Mouse (Mus musculus) left cerebral cortex, postnatal 10 days (tissue): ENCODE data around the gene Triap1. TPM values are rescaled to one million over a fixed set of nuclear protein-coding genes. Genes with fewer than 3 reads are reported as not detected.
A peak's percentile ranks its signal among the peaks of the same experiment; 100 is the strongest.

Experiments
- DNase-seq, 2 experiments: peaks; one replicate each; pipeline ENCODE4 v3.0.0; 2021 to 2022; ENCODE audit warnings: low spot score in 2 of 2, mixed read lengths in 1 of 2; ENCODE audit errors: extremely low spot score in 1 of 2
- intact Hi-C: fragments of 180-260 bp; cut with DNase I; formaldehyde crosslinking; loops from one replicate; pipeline ENCODE4 v1.15.1; 2025
- total RNA-seq, 2 experiments: library from RNA; stranded (reverse); gene quantifications; 2 replicates each; pipeline ENCODE4 v1.2.3; 2021

The Triap1 gene
- total RNA-seq, 2 experiments from 2014 or later, result 30.3 to 32.8 TPM

DNA sequence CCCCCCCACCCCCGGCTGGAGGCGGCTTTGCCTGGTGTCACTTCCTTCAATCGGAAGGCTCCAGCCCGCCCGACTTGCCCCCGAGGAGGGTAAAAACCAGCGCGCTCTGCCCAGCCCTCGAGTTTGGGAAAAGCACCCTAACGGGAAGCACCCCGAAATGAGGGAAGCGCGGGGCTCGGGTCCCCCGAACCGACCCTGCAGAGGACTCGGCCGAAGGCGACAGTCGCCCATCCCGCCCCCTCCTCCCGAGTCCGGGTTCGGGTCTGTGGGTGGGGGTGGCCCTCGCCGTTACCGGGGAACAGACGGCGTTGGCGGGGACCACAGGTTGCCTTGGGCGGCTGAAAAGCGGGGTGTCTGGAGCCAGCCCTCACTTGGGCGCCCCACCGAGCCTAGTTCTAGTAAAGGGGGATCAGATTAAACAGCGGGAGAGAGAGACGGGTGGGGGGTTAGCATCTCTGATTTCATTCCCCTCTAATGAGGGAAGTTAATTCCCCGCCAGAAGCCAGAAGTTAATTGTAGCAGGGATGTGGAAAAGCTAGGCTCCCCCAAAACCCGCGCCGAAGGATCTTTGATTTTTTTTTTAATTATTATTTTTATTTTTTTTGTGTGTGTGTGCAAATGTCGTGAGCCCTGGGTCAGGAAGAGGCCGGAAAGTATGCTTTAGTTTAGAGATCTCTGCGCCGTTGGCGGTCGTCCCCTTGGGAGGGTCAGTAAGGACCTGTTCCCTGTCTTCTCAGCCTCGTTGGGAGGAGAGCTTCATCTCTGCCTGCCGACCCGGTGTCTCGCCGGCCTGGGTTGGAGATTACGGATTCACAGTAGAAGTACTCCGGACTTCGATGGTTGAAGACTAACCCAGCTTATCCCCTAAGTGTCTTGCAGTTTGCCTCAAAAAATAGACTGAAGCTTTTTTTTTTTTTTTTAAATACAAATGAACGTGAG lies 13.1 kb upstream of the Triap1 start:
- DNase-seq, result peak in 1 of 2 experiments; percentile 71
- intact Hi-C loops, result no loop called here

DNA sequence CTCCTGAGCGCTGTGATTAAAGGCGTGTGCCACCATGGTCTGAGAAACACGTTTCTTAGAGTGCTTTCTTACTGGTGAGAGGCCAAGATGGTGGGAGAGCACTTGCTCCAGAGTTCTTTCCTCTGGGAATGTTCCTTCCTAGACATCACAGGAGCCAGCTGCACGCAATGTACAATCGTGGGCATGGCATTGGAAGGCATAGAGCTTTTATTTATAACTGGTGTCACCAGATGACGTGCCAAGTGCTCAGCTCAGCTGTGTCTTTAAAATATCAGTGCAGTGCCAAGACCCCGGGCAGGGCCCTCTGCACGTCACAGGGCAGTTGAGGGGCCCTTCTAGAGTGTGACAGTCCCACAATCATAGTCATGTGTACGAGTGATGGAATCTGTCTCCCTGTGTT lies 10.1 kb upstream of the Triap1 start:
- no peak for DNase-seq
- intact Hi-C loops, result loop anchor here (5.0 kb wide), 1 partner anchor 34 kb away; no protein-coding TSS in a partner anchor

DNA sequence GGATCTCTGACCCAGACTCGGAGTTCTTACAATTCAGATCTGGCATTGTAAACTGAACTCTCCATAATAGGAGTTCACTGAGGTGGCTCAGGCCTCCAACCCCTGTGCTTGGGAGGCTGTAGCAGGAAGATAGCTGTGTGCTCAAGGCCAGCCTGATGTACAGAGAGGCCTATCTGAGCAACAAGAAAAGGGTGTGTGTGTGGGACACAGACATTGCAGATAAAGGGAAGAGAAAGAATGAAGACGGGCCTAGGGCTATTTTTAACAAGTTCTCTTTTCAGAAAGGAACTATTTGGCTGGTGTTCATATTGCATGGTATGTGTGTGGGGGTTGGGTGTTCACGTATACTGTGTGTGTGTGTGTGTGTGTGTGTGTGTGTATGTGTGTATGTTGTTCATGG lies 7.4 kb upstream of the Triap1 start:
- intact Hi-C loops, result loop anchor here (5.0 kb wide), 1 partner anchor 36 kb away; no protein-coding TSS in a partner anchor
- DNase-seq, result no peak

DNA sequence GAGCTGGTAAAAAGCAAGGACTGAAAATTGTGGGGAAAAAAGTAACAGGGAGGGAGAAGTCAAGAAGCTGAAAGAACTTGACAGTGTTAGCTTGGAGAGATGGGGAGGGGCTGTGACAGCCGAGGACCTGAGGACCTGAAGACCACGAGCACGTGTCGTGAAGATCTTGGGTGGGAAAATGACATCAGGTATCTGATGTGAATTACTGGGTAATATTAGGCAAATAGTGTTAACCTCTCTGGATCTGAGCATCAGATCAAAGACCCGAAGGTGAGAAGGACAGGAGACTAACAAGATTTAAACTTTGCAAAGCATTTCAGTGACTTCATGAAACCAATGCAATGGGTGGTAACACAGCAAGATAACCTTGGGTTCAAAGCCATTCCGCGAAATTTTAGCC lies 1.0 kb upstream of the Triap1 start:
- intact Hi-C loops, result no loop called here
- no peak for DNase-seq

DNA sequence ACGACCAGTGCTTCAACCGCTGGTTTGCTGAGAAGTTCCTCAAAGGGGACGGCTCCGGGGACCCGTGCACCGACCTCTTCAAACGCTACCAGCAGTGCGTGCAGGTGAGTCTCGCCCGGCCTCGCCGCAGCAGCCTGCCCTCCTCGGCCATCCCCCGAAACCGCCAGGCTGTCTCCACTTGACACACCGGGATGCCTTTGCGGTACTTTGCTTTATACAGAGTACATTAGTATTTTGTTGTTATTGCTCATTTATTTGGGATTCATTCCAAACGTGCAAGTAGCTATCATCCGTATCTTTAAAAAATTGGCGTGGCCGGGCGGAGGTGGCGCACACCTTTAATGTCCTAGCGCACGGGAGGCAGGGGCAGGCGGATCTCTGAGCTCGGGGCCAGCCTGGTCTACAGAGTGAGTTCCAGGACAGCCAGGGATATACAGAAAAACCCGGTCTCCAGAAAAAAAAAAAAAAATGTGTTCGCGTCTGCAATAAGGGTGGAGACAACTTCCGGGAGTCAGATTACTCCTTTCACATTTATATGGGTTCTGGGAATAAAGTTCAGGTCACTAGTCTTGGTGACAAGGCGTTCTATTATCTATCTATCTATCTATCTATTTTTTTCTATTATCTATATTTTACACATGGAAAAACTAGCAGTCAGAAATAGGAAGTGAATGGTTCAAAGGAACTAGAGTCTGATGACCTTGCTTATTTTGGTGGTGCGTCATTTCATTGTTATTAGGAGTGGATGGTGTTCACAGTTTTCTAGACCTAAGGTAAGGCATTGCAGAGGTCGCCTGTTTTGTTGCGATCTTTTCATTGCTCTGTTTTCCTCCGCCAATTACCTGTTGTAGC lies 515 bp downstream of the Triap1 start:
- intact Hi-C loops, result no loop called here

DNA sequence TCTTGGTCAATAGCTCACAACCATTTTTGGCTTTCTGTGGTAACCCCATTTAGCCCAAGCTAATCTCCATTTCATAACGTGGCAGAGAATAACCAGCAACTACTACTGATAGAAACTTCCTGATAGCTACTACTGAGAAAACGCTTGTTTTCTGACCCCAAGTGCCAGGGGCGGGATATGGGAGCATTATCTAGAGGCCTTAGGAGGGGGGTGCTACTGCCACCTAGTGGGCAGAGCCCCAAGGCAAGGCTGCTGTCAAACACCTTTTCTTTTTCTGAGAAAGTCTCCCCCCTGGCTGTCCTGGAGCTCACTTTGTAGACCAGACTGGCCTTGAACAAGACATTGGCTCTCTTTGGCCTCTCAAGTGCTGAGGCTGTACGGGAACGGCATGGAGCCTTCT lies 6.5 kb downstream of the Triap1 start:
- peak; percentile 56 to 84 for DNase-seq
- intact Hi-C loops, result loop anchor here (5.0 kb wide), 1 partner anchor 45 kb away; the partner anchor contains the start of gene Dynll1

More for the DNA sequence above, 515 bp downstream of the Triap1 start:
- DNase-seq, result no peak

DNA sequence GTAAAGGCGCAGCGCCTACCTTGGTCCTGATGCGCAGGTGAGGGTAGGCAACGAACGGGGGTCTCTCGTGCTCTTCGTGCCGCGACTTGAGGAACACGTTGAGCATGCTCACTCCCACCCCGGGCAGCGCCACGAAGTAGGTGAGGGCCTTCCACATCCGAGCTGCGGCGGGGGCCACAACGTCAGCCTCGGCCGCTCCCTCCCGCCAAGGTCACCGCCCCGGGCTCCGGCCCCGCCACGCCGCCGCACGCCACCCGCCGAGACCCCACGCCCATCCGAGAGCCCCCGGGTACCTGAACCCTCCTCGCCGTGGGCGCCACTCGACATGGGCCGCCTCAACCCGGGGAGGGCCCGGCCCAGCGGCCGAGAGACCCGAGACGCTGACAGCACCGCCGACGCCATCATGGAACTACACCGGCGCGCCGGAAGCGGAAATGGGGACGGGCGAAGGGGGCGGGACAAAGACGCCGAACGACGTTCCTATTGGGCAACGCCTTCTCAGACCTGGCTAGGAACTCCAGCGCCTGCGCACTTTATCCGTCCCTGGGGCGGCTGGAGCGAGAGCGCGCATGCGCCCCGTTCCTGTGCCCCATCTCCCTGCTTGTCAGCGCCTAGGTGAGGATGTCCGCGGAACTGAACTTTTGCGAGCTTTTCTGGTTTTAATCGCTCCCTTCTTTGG lies 7.7 kb downstream of the Triap1 start, which contains the start of gene Cox6a1:
Gene Cox6a1, minus strand, starts transcription at position 436 of the 679 bp plus-strand sequence.
- intact Hi-C loops, result loop anchor here (5.0 kb wide), 1 partner anchor 46 kb away; the partner anchor contains the start of gene Dynll1
- DNase-seq, result peak; percentile 97 to 98

DNA sequence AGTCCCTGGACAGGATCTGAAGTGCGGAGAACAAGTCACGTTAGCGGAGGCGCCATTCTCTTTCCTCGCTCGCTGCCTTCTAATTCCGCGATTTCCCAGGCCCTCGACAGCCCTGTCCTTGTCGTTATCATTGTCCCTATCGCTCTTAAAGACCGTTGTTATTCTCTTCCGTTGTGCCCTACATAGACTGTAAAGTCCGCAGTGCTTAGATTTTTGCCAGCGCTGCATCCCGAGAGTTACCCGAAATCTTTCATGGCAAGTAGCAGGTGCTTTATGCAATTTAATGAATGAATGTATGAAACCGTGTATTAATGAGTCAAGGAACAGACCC lies 8.2 kb downstream of the Triap1 start:
- DNase-seq, result no peak
- intact Hi-C loops, result loop anchor here (5.0 kb wide), 1 partner anchor 47 kb away; the partner anchor contains the start of gene Dynll1

DNA sequence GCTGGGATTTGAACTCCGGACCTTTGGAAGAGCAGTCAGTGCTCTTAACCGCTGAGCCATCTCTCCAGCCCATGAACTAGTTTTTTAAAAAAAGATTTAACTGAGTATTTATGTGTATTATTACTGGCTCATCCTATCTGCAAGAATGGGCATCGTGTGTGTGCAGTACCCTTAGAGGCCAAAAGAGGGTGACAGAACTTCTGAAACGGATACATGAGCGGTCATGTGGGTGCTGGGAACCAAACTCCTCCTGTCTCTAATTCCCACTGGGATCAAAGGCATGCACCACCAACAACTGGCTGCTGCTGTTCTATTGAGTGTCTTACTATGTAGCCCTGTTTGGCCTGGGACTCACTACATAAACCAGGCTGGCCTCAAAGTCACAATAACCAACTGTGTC lies 10.3 kb downstream of the Triap1 start:
- DNase-seq, result no peak
- intact Hi-C loops, result no loop called here

DNA sequence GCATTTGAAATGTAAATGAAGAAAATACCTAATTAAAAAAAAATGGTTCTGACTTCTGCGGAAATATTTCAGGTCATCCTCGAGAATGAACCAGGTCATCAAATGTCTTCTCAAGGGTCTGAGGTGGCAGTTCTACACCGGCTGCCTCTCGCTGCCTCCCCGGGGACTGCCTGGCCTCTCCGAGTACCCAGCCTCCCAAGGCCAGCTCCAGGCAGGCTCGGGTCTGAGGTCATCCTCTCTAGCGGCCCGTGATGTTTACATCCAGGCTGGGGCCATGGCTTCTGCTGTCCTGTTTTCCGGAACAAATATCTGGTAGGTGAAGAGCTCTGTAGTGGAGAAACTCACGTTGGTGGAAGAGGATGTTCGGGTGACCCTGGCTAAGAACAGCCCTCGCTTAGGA lies 14.0 kb downstream of the Triap1 start:
- intact Hi-C loops, result no loop called here
- DNase-seq, result no peak

DNA sequence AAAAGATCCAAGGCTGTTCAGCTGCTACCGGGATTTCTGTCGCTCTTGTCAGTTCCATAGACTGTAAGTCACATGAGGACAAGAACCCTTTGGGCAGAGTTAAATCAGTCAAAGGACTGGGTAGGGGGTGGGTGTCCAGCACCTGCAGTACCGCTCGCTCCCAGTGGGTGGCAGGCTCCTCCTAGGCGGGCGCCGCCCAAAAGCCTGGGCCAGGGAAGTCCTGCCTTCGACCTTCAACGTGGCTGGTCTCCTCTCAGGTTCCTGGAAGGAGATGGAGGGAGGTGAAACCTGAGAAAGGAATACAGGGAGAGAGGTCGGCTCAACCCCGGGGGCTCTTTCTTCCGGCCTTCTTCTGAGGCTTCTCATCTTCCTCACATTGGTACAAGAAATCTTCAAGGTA lies 17.8 kb downstream of the Triap1 start:
- DNase-seq, result peak; percentile 62 to 85
- intact Hi-C loops, result loop anchor here (2.0 kb wide), 1 partner anchor 82 kb away; no protein-coding TSS in a partner anchor

DNA sequence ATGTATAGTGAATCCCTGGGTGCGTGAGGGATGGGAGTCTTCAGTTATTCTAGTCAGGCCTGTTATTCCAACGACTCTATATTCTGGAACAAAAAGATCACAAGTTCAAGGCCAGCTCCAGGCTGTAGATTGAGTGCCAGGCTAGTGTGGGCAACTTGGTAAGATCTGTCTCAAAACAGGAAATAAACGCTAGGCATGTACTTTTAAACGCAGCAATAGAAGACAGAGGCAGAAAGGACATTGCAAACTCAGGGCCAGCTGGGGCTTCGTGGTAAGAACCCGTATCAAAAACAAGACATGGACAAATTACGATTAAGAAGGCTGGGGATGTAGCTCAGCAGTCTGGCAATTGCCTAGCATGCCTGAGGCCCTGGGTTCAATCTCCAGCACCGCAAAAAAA lies 18.4 kb downstream of the Triap1 start:
- DNase-seq, result no peak
- intact Hi-C loops, result loop anchor here (2.0 kb wide), 1 partner anchor 81 kb away; no protein-coding TSS in a partner anchor

DNA sequence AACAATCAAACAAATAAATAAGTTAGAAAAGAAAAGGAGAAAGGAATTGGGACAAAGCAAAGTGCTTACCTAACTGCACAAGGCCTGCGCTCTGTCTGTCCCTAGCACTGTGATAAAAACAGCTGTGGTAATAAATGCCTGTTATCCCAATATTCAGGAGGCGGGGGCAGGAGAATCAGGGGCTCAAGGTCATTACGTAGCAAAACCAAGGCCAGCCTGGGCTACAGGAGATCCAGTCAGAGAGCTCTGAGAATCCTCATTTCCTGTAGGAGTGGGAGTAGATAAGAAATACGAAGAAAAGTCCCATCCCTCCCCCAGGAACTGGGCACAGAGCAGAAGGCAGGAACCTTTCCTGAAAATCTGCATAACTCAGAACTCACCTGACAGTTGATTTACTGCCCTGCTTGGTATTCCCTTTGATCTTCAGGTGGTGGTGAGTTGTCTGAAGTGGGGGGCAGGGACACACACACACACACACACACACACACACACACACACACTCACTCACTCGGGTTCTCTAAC lies 18.9 kb downstream of the Triap1 start:
- intact Hi-C loops, result loop anchor here (2.0 kb wide), 1 partner anchor 81 kb away; no protein-coding TSS in a partner anchor

DNA sequence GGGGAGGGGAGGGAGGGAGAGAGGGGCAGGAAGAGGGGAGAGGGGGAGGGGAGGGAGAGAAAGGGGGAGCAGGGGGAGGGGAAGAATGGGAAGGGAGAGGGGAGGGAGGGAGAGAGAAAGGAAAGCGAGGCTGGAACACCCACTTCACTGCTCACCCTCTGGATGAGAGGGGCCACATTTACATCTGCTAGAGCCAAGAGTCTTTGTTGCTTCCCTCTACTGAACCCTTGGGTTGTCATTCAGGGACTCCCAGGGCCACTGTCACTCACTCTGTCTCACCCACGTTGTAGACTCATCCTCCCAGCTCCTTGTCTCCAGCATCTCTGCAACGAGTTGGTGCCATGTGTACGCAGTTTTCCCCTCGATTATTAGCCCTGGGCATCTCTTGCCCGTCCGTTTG lies 21.2 kb downstream of the Triap1 start:
- DNase-seq, result no peak
- intact Hi-C loops, result no loop called here

More for the DNA sequence above, 18.9 kb downstream of the Triap1 start:
- DNase-seq, result no peak

DNA sequence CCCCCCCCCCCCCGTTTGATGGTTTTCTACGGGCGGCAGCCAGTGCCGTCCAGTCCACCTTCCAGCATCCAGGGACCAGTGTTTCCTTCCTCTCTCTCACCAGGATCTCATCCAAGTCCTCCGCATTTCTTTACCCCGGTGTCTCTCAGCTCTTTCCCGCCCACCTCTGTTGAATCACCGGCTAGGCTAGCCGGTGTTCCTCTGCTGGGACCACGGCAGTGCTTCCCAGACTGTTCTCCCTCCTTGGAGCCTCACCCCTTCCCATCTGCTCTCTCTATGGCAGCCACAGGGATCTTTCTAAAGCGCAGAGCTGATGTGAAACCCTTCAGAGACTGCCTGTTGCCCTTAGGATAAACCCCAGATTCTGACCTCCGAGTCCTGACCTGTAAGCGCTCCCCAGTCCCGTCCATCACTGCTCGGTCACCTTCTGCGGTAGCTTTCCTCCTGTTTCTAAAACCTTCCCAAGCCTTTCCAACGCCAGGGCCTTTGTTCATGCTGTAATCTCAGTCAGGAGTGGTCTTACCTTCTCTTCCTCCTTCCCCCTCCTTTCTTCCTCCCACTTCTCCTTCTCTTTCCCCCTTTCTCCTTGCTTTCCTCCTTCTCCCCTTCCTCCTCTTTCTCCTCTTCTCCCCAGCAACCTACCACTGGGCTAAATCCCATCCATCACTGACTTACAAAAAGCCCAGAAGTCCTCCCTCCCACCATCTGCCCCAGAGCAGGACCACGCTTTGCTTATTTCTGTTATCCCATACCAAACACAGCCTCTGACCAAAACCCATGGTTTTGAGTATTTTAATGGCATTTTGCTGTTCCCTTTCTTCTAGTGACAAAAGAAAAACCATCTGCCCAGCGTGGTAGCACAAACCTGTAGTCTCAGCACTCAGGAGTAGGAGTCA lies 22.0 kb downstream of the Triap1 start:
- intact Hi-C loops, result no loop called here
- peak; percentile 41 to 48 for DNase-seq

DNA sequence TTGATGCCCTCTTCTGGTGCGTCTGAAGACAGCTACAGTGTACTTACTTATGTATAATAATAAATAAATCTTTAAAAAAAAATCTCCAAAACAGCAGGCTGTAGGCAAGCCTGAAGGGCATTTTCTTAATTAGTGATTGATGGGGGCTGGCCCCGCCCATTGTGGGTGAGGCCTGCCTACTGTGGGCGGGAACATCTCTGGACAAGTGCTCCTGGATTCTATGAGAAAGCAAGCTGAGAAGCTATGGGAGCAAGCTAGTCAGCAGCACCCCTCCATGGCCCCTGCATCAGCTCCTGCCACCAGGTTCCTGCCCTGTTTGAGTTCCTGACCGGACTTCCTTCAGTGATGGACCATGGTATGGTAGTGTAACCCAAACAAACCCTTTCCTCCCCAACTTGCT lies 23.8 kb downstream of the Triap1 start:
- DNase-seq, result no peak
- intact Hi-C loops, result no loop called here

DNA sequence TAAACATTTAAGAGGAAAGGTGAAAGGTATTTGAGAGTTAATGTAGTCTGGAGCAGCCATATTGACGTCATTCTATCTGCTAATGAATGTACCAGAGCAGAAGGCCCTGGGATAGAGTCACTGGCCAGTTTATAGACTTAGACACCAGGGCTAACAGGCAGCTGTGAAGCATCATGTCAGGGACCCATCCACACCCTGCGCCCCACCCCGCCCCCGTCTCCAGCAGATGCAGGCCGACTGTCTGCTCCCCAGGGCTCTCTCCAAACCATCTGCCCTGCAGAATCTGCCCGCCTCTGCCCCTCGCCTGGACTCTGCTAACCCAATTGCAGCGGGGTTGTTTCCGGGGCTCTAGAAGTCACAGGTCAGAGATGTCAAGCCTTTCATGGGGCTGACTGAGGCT lies 30.7 kb downstream of the Triap1 start:
- DNase-seq, result no peak
- intact Hi-C loops, result no loop called here
